Mouse (Mus musculus): Measurements from ENCODE around the gene Elfn1.

Gene Elfn1

DNA sequence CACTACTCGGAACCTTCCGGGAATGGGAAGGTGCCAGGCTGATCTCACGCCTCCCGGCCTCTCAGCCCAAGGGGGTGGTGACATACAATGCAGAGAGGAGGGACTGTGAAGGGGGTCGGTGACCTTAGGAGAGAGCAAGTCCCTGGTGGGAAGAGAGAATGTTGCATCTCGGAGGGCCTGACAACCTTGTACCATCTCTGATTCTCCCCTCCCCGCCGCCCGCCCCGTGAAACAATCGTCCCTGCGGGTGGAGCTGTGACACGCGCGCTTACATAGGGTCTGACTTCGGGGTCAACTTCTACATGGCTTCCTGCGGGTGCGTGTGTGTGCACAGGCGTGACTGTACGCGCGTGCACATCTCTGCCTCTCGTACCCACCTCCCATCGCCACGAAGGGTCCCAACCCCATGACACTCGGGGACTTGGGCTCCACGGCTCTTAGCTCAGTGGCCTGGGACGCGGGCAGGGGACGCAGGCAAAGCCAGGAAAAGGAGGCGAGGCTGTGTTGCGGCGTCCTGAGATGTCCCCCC lies at the start of gene Elfn1:
Elfn1 (plus strand) TSS at position 230 of the 529 bp plus-strand sequence.
- no peak for DNase-seq (ENCODE audit: extremely low read depth, insufficient read length, low spot score)

DNA sequence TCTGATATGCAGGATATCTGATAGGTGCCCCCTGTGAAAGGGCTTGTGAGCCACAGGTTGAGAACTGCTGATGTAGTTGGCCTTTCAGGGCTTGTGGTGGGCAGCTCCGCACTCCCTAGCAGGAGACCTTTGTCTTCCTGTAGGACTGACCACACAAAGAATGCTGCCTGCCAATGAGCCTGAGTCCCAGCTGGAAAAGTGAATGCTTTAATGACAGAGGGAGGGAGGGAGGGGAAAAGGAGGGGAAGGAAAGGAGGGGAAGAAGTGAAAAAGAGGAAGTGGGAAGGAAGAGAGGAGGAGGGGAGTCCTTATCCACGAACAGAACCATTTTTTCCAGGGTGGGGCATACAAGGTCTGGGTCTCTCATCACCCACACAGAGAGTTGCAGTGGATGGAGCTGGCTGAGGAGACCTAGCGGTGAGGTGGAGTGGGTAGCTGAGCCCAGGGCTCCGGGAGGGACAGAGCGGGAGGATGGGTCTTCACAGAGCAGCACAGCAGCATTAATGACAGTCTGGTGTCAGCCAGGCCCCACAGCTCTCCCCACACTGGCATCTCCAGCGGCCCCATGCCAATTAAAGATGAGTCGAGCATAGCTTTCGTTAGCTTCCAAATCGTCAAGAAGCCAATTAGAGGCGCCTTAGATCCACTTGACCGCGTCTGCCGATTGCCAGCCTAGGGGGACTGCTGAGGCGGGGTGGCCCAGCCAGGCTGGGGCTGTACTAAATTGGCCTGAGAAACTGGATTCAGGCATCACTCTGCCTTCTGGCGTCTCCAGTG lies 47.2 kb upstream of the Elfn1 start:
- no peak for DNase-seq (ENCODE audit: extremely low read depth, insufficient read length, low spot score)

DNA sequence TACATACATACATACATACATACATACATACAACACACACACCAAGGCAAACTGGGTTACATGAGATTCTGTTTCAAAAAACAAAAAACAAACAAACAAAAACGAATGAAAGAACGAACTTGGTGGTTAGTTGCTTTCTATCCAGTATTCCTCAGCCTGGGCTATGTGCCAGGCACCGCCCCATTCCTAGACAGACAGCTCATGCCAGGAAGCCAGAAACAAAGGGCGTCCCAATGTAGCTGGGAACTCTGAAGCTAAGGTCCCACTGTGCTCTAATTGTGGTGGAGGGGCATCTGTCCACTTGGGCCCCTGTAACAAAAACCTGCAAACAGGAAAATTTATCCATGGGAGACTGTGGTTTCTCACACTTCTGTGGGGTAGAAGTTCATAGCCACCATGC lies 45.0 kb upstream of the Elfn1 start:
- no peak for DNase-seq (ENCODE audit: extremely low read depth, insufficient read length, low spot score)

DNA sequence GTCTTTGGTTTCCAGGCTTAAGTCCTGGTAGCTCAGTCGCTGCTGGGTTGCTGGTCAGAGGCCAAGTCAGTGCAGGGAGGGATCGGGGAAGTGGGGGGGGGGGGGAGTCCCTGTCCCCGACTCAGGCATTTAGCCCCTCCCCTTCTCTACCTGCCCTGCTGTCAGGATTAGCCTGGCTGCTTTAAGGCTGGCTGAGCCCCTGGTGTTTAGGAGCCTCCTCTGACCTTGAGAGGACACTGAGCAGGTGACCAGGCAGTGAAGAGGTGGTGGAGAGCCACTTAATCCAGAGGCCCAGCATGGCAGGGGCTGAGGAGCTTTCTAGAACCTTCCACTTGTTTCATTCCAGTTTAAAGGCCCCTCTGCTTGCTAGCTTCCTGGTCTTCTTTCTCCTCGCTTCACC lies 36.9 kb upstream of the Elfn1 start:
- DNase-seq (ENCODE audit: extremely low read depth, insufficient read length, low spot score): no peak

DNA sequence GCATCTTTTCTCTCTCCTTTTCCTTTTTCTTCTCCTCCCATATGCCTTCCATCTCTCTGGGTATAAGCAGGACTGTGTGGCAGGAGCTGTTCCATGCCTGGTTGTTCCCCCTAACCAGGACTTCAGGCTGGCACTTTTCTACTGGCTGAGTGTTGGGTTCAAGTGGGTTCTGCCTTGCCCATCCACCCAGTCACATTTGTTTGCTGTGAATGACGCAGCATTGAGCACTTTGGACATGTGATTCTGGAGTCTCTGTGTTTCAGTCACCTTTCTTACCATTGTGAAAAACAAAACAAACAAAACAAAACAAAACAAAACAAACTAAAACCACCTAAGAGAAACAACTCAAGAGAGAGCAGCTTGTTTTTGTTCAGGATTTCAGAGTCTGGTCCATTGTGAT lies 36.2 kb upstream of the Elfn1 start:
- no peak for DNase-seq (ENCODE audit: extremely low read depth, insufficient read length, low spot score)

DNA sequence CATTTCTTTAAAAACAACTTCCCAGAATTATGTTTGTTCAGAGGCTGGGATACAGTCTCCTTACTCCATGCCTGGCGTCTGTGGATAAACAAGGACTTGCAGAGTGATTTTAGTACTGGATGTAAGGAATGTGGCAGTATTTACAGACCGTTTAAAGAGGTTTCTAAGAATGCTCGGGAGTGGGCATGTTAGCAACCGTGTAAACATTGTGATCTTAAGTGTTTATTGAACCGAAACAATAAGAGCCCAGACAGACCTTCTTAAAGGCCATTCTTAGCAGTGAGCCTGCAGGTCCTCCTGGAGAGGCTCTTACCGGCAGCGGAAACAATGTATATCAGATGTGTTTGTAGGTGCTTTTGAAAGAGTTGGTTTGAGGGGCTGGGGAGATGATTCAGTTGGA lies 30.2 kb upstream of the Elfn1 start:
- no peak for DNase-seq (ENCODE audit: extremely low read depth, insufficient read length, low spot score)

DNA sequence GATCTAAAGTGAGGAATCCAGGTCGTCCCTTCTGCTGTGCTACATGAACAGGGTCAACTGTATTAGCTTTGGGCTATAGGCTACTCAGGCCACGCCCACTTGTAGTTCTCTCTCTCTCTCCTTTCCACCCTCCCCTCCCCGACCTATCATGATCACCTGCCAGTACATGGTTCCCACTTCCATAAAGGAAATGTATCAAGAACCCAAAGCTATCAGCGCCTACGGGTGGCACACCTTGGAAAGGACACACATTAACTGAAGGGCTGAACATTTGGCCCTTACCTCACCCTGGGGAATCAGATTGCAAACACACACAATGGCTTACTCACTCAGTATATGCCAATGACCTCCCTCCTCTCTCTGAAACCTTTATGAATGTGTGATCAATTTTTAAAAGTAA lies 28.0 kb upstream of the Elfn1 start:
- no peak for DNase-seq (ENCODE audit: extremely low read depth, insufficient read length, low spot score)

DNA sequence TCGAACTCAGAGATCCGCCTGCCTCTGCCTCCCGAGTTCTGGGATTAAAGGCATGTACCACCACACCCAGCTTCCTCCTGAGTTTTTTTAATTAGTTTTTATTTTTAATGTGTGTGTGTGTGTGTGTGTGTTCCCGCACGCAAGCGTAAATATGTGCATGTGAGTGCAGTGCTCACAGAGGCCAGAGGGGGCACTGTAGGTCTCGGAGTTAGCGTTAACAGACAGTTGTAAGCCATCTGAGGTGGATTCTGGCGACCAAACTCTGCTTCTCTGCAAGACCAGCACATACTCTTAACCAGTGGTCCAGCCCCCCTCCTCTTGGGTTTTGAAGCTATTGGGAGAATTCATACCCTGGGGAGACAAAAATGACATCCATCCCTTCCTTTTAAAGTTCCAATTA lies 26.6 kb upstream of the Elfn1 start:
- no peak for DNase-seq (ENCODE audit: extremely low read depth, insufficient read length, low spot score)

DNA sequence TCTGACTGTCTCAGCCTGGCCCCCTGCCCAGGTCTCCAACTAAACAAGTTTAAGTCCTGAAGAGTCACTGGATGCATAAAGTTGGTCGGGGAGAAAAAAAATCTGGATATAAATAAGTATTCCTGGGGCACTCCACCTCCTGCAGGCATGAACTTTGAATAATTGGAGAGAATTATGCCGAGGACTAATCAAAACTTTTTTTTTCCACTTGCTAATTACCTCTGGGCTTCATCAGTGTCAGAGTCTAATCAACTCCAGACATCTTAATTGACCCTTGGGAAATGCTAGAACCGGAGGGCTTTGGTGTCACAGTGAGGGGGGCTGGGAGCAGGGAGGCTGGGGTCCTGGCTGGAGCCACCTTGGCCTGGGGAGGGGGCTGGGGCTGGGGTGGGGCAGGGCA lies 19.1 kb upstream of the Elfn1 start:
- DNase-seq (ENCODE audit: extremely low read depth, insufficient read length, low spot score): no peak

DNA sequence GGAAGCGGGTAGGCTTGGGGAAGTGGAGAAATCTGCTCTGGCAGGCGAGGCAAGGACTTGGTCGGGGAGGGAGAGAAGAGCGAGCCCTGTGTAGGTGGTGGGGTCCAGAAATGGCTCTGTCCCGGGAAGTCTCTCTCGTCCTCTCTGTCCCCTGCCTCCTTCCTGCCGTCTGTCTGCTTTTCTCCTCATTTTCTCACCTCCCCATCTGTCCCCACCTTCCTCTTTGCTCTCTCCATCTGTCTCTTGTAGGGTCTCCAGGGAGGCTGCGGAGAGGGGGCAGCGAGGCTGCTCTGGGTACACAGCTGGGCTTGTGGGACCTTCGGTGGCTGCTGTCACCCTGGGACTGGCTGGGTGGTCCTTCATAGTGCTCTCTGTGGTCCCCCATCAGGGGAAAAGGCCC lies 18.4 kb upstream of the Elfn1 start:
- DNase-seq (ENCODE audit: extremely low read depth, insufficient read length, low spot score): no peak

DNA sequence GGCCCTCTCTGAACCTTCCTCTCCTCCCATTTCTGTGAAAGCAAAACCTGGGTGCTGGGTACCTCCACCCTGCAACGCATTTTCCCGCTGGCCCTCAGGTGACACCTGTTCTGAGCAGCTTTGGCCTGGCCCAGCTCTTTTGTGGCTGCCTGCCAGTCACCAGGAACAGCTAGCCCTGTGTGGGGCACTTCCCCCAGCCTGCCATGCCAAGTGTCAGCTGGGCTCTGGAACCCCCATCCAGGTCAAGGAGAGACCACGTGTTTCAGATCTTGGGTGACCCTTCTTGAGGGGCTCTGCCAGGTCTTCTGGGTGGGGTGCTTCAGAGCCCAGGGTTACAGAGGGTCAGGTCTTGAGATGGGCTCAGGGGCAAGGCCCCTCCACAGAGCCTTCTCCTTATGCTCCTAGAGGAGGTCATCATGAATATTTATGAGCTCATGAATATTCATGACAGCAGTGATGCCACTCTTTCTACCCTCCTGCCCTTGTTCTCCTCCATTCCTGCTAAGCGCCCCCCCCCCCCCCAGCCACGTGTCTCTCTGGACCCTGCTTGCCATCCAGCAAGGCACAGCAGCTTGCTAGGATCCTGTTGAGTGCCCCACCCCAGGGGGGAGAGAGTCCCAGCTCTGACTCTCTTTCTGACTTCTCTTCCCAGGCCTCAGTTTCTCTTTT lies 15.3 kb upstream of the Elfn1 start:
- no peak for DNase-seq (ENCODE audit: extremely low read depth, insufficient read length, low spot score)

DNA sequence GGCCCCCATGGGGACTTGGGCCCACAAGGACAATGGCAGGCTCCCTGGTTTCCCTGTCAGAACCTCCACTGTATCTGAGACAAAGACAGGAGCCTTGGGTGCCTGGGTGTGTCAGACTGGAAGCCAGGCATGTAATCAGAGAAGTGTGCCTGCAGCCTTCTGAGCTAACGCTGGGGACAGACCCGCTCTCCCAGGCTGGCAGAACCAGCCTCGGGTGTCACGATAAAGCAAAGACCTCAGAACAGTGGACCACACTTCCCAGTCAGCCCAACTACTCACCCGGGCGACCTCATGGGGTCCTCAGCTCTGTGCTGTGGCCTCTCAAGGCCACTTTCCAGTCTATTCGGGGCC lies 14.8 kb upstream of the Elfn1 start:
- no peak for DNase-seq (ENCODE audit: extremely low read depth, insufficient read length, low spot score)

DNA sequence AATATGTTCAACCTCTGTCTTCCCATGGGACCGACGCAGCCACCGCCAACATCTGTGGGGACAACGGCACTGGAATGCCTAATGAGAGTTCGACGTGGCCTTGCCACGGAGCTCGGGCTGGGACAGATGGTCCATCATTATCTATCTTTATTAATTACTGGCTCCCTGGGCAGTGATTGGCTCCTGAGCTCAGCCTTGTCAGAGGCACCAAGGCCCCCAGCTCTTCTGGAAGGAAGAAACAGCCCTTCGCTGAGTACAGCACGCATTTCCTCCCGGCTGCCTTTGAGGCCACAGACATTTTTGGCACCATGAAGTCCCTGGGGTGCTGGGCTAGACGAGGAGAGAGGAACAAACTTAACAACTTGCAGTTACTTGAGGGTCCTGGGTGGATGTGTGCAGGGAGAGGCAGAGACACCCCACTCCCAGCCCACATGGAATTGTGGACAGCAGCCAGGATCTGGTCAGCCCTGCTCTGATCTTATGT lies 13.7 kb upstream of the Elfn1 start:
- DNase-seq (ENCODE audit: extremely low read depth, insufficient read length, low spot score): no peak

DNA sequence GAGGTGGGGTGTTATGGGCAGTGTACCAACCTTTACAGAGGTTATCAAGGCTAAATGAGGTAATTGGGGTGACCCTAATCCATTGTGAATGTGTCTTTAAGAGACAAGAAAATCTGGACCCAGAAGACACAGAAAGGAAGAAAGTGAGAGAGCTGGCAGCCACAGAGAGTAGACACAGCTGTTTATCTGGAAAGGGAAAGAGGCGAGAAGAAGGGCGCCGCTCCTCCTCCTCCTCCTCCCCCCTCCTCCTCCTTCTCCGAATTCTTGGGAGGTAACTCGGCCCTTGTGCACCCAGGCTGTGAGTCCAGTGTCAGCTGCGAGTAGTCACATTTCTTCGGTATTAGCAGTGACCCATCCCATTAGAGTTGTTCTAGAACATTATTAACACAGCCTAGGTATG lies 8.7 kb upstream of the Elfn1 start:
- DNase-seq (ENCODE audit: extremely low read depth, insufficient read length, low spot score): no peak

DNA sequence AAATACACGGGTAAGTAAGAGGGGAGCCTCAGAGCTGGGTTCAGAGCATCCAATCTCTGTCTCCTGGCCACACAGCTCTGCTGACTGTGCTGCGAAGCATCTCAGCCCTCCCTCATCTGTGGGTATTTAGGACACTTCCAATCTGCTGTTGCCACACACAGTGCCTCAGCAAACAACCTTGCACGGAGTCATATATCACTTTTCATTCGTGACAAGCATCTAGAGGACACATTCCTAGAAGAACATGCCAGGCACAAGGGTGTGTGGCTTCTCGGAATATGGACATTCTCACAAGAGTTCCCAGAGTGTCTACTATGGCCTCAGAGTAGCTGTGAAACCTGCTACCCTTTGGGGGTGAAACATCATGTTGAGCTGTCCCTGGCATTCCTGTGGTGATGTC lies 2.6 kb upstream of the Elfn1 start:
- DNase-seq (ENCODE audit: extremely low read depth, insufficient read length, low spot score): peak; percentile 35

DNA sequence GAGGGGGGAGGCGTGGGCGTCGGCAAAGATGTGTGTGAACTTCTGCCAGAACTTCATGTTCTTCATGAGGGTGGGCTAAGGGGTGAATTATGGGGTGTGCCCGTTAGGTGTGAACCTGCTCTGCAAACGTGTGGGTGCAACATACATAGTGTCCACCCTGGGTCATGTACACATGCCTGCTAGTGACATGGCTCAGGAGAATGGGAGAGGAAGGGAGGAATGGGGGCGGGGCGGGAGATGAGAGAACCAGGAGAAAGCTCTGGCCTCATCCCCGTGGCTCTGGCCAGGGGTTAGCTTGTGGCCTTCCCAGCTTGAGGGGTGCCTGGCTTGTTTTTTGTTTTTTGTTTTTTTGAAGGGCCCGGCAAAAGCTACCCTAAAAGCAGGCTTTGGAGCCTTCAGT lies 1.2 kb upstream of the Elfn1 start:
- DNase-seq (ENCODE audit: extremely low read depth, insufficient read length, low spot score): no peak

DNA sequence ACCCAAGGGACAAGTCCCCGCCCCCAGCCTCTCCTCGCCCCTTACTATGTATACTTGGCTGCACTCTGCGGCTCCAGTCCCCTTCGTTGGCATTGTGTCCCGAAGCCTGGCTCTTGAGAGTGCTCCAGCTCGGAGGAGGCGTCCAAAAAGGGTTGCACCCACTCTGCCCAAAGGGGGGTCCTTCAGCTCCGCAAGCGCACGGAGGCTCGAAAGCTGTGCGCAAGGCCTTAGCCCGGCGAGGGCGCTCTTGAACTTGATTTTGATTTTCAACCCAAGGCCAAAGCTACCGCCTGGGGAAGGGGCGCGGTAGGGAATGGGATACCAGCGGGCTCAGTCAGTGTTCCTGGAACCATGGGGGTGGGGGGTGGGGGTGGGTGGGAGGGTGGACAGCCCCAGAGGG lies 502 bp upstream of the Elfn1 start:
- no peak for DNase-seq (ENCODE audit: extremely low read depth, insufficient read length, low spot score)

DNA sequence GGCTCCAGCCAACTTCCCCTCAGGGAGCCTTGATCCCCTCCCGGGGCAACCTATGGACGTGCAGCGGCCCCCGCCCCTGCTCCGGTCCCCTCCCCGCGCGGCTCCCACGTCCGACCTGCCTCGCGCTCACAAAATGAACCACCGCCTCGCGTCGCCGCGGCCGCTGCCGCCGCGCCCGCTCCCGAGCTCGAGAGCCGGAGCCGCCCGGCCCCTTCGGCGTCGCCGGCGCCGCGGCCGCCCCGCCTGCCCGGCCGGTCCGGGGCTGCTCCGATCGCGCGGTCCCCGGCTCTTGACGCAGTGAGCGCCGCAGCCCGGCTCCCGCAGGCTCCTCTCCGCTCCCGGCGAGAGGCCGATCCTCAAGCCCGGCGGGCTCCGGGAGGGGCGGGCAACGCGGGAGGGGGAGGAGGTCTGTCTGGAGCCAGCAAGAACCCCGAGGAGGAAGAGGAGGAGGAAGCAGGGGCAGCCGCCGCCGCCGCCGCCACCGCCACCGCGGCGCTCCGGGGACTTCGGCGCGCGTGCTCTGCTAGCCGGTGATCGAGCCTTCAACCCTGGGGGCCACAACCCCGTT lies 584 bp downstream of the Elfn1 start:
- DNase-seq (ENCODE audit: extremely low read depth, insufficient read length, low spot score): no peak

DNA sequence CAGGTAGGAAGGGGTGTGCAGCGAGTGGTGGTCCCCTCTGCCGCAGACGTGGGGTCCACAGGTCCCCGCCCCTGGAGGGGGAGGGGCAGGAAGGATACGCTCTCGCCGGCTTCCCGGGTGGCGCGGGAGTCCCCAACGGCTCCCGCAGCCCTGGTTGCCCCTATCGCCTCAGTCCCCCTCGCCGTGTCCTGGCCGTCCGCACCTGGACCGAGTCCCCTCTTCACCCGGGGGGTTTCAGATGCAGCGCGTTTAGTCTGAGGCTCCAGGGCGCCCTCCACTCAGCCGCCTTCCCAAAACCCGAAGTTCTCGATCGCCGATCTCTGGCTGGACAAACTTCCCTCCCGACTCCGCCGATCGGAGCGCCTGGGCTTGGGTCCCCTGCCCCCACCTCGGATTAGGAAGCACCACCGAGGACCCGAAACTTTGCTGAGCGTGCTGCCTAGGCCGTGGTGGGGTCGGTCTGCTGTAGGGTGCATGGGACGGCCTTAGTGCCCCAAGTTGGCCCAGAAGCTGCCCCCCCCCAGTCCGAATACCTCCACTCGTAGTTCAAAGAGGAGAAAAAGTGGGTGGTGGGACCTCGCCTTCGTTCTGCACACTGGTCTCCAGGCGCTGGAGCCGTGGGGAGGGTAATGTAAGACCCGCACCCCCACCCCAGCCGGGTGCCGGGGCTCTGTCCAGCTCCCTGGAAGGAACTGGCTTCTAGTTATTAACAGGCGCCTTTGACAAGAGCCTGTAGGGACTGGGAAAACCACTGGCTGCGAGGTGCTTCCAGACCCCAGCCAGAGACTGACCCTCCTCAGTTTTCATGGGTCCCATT lies 1.3 kb downstream of the Elfn1 start:
- no peak for DNase-seq (ENCODE audit: extremely low read depth, insufficient read length, low spot score)

DNA sequence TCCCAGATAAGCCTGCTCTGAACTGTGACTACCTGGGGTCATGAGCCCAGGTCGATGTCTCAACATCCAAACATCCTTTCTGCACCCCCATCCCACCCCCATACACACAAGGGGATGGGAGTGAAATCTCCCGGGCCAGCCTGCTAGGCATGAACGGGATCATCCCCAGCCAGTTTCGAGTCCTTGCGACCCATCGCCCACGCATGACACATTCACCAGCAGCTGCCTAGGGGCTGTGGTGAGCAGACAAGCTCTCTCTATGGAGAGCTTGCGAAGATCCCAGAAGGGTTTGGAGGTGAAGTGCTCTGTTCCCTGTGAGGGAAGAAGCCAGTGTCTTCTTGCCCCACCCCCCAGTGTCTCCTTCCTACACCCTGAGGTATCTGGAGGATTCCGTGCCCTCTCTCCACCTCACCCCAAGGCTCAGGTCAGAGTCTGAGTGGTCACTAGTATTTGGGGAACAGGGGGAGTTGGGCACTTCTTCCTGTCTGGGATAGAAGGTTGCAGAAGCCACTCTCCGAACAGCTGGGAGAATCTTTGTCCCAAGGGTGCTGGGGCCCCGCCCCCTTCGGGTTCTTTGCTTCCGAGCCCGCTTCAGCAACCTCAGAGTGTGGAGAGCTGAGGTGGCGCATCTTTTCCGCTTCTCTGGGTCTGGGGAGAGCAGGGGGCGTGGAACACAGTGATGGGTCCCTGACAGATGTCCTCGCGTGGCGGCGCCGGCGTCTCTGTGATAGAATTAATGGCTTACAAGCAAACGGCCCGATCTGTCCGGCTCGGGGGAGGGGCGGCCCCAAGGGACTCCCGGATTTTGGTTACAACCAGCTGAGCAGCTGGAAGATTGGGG lies 2.2 kb downstream of the Elfn1 start:
- no peak for DNase-seq (ENCODE audit: extremely low read depth, insufficient read length, low spot score)

Data from 3134 (cell line).